Mouse (Mus musculus): ENCODE measurements around the gene Zdhhc22.
A peak's percentile ranks its signal among the peaks of the same experiment; 100 is the strongest.

Zdhhc22 gene

DNA sequence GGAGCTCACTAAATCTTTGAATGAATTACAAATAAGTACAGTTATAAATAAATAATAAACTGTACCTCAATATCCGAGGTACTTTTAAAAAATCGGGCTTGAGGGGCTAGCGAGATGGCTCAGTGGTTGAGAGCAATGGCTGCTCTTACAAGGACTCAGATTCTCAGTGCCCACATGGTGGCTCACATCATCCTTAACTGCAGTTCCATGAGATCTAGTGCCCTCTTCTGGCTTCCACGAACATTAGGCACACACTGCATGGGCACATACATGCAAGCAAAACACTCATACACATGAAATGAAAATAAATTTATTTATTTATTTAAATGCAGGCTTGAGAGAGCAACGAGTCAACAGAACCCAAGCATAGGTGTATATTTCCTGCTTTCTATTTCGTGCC, 5.7 kb upstream of the Zdhhc22 start:
- DNase-seq (ENCODE audit: low read depth), result no peak

DNA sequence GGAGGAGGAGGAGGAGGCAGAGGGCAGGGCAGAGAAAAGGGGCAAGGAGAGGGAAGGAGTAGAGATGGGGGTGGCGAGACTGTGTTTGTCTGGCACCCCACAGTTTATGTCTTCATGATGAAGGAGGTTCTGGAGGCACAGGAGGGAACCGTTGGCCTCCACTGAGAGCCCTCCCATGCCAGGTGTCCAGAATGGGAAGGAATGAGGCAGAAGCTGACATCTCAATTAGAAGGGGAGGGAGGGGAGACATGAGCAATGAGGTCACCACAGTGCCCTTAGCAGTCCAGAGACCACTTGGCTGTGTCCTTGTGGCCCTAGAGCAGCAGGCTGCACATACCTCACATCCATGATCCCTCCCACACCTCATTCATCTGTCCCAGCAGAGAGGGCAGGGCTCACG, 4.5 kb upstream of the Zdhhc22 start:
- DNase-seq (ENCODE audit: low read depth), result no peak

DNA sequence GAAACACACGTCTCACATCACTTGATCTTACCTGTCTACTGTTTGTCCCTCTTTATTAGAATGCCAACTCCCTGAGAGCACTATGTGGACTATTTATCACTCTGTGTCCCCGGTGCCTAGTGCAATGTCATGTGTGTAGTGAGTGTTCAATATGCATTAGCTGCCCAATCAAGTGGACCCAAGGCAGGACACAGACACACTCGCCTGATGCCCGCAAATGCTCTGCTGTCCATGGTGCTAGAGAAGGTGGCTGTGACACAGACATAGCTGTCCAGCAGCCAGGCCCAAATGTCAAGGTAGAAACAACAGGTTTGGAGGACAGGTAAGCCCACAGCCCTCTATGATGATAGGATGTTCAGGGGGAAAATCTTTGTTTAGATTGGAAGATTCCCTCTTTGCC, 3.9 kb upstream of the Zdhhc22 start:
- DNase-seq (ENCODE audit: low read depth), result no peak

DNA sequence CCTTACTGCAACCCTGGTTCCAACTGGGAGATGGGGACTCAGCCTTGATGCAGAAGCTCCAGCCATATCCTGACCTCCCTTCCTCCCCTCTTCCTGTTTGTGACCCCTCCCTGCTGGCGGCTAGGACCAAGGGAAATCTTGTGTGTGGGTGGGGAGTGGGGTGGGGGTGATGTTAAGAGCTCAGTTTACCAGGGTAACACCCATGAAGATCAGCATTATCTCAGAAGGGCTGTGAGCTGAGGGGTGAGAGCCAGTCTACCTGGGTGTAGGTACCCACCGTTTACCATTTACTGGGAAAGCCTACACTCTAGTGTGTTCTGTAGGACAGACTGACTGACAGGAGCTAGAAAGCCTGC, 503 bp upstream of the Zdhhc22 start:
- DNase-seq (ENCODE audit: low read depth), result no peak

DNA sequence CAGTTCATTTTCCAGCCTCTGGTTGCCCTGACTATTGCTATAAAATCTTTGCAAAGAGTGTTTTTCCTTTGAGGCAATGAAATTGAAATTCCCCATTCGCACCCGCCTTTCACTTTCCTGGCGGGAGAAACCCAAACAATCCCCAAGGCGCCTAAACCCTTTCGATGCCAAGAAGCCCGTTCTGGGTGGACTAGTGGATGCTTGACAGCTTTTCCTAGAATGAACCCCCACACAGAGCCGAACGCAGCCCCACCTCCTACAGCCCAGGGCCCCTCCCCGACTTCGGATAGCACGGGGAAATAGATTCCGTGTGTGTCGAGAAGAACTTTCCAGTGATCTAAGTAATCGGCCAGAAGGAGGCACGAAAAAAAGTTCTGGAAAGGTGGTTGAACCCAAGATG, 852 bp downstream of the Zdhhc22 start:
- no peak for DNase-seq (ENCODE audit: low read depth)

DNA sequence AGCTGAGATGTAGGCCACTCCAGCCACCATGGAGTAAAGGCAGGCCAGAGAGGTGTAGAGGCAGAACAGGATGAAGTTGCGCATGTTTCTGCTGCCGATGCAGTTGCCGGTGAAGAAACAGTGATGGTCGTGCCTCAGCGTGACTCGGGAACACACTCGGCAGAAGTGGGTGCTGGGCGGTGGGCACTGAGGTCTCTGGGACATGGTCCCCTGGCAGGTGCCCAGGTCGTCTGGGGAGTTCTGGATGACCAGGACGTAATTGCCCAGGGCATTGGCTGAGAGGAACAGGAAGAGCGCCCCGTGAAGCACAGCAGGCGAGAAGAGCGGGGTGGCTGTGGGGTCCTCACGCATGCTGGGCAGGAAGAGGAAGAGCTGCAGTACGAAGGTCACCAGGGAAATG, 2.0 kb downstream of the Zdhhc22 start:
- DNase-seq (ENCODE audit: low read depth), result no peak

DNA sequence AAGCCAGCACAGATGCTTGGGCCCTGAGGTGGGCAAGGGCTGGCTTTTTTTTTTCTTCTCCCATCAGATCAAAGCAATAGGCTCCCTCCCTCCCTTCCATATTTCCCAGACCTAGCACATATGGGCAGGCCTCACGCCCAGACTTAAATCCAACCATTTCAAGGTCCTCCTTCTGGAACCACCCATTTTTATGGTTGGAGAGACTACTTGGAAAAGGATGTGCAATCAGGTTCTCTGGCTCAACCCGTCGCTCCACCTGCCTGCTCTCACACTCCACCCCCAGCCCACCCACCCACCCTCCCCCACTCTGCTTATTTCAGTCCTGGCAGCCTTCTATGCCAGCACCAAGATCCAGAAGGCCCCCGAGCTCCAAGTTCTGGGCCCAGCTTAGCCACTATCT, 3.7 kb downstream of the Zdhhc22 start:
- no peak for DNase-seq (ENCODE audit: low read depth)

DNA sequence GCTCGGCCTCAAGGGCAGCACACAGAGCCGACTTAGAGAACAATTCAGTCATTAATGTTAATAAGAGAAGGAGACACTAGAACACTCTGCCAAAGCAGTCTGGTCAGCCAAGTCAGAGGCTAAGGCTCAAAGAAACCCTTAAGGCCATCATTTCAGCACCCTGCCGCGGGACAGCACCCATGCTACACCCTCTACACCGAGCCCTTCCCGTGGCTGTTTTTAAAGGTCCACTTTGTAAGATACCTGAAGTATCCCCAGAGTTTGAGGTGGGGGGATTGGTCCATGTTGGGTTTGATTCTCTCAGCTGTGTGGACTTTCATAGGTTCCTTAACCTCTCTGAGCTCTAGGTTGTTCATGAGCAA, 6.1 kb downstream of the Zdhhc22 start:
- DNase-seq (ENCODE audit: low read depth), result no peak

DNA sequence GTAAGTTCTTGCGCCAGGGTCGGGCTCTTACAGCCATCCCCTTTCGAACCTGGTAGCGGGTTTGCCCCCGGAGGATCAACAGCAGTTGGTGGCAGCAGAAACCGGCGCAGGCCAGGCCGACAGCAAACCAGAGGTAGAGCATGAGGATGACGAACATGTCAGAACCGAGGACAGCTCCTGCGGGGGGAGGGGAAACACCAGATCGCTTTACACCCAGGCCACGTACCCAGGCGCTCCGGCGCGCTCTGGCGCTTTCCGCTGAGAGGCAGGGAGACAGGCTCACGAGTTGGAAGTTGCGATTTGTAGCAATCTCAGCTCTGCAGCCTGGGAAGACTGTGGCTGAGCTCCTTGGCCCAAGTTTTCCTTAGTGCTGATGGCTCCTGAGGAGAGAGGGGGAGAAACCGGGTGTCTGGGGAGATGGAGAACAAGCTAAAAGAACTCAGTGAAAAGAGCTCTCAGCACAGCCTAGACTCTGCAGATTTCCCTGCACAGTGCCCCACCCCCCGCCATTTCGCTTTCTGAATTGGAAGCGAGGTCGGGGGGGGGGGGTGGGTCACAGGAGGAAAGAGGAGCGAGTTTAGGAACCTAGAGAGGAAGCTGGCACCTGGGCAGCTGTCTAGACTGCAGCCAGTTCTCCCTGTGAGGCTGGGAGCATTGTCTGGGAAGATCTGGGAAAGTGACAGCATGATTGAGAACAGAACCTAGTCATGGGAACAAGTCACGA, 6.6 kb downstream of the Zdhhc22 start:
- DNase-seq (ENCODE audit: low read depth), result no peak

DNA sequence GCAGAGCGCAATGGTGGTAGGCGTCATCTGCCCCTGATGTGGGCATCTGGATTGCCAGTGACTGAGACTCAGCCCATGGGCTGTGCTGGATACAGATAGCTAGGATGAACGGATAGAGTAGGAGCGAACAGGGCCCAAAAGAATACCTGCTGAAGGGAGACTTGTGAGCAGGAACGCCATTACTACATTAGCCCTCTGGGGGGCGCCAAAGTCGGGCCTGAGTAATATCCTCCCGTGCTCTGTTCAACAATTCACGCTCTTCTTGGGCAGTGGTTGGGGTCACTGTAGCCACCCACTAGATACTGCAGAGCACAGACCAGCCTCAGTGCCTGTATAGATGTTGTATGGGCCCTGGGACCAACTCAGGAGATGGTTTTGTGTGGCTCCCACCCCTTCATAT, 9.1 kb downstream of the Zdhhc22 start:
- DNase-seq (ENCODE audit: low read depth), result no peak

DNA sequence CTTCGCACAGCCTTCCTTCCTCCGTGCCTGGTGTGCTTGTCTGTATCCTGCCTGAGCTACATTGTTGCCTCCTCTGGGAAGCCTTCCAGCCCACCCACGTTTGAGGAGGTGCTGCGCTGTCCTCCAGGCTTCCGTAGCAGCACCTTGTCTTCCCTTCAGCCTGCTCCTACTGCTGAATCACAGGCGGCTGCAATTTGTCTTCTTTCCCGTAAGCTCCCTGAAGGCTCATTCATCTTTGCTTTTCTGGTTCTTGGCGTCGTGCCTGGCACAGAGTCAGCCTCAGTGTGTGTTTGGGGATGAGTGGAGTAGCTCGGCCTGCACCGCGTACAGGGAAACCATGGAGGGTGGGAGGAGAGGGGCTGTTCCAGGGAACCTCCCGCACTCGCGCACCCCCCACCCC, 12.4 kb downstream of the Zdhhc22 start:
- DNase-seq (ENCODE audit: low read depth), result no peak

DNA sequence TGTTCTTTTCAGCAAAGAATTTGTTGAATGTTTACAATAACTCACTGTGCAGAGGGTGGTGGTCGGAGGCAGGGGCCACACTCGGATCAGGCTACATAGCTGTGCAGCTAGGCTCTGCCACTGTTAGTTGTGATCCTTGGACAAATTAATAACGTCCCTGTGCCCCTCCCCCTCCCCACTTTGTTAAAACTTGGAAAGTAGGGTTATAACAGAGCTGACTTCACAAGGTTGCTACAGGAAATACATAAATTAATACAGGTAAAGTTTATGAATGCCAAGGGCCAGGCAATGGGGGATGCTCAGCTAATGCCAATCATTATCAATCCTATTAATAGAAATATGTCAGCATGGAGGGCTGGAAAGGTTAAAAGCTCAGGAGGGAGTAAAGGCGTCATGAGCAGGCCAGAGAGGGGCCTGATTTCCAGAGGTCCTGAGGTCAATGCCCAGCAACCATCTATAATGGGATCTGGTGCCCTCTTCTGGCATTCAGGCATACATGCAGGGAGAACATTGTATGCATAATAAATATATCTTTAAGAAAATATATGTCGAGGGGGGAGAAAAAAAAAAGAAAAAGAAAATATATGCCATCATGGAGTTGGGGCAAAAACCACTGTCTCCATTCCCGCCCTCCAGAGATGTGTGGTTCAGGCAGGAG, 13.6 kb downstream of the Zdhhc22 start:
- no peak for DNase-seq (ENCODE audit: low read depth)

DNA sequence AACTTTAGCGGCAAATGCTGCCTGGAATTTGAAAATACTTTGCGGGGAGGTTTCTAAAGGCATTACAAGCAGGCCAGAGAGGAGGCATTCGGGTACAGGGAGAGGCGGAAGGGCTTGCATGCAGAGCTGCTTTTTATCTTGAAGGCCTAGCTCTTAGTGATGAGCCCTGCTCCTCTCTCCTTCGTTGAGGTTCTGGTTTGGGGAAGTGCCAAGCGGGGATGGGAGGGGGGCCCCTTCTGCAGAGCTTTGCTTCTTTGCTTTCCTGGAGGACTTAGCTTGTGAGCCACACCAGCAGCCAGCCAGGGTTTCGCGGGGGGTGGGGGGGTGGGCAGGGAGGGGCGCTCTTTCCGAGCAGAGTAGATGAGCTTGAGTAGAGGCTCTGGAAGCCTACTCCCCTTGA, 14.5 kb downstream of the Zdhhc22 start:
- DNase-seq (ENCODE audit: low read depth), result no peak

DNA sequence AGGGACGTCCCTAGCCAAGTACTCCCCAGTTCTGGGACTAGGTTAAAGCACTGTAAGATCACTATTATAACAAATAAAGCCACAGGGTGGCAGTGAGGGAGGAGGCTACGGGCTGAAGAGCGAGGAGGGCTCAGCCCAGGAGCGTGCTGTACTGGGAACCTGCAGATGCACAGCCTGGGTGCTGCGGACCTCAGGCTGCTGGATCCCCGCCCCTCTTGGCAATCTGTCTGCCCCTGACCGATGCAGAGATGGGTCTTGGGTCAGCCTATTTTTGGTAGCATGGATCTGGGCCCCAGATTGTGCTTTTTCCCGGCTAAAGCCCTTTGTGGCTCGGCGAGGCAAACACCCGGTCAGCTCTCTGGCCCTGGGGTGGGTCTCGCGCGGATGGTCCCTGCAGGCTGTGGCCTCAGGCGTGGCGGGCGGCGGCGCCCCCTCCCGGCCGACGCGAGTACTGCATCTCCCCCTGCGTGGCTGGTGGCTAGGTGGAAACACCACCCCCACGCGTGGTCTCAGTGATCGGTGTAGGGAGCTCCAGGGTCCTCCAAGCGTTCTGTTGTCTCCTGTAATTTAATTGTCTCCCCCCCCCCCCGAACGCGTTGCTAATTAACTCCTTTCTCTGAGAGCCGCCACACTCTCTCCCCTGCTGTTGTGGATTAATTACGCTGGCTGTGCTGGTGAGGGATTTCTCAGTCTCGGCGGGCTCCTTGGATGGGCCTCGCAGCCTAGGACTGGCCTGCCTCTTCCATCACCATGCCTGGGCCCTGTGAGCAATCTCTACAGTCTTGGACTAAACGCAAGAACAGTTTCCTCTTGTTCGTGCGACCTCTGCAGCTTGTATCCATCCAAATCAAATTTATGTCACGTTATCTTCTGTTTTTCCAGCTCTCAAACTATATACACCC, 15.6 kb downstream of the Zdhhc22 start:
- DNase-seq (ENCODE audit: low read depth), result no peak

DNA sequence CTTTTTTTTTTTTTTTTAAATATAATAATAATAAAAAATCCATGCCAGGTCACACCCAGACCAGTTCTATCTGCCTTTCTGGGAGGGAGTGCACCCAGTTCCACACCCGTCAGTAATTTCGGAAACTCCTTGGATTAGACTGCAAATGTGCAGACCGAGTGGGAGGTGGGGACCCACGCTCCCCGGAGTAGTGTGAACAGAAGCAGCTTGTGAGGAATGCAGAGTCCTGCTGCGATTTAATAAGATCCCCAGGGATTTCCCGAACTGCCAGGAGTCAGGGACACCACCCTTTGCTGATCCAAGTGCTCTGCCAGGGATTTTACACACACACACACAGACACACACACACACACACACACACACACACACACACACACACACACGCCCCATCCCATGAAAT, 16.5 kb downstream of the Zdhhc22 start:
- no peak for DNase-seq (ENCODE audit: low read depth)

DNA sequence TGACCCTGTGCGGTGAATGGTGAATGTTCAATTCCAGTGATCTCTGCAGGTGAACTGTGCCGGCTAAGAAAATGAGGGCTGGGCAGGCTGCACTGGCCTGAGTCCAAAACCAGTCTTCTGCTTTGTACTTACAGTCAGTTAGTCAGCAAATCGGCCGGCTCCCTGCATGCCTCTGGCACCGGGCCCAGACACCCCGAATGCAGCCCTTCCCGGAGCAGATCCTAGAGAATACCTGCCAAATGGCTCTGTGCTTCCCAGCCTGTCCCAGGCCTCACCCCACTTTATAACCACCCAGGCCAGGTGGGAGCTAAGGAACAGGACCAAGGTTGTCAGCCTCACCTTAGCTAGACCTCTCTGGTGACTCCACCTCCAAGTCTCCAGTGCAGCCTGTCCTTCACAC, 17.0 kb downstream of the Zdhhc22 start:
- DNase-seq (ENCODE audit: low read depth), result no peak

DNA sequence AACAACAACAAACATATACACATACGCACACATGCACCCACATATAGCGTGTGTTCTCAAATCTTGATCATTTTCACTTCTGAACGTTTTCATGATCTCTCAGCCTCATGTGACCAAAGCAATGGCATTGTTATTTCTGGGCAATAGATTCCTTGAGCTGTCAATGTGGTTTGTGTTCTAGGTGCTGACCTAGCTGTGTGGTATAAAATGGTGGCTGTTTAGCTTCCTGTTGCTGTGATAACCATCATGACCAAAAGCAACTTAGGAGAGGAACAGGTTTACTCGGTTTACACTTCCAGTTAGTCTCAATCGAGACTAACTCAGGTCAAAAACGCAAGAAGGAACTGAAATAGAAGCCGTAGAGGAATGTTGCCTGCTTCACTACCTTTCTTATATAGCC, 19.1 kb downstream of the Zdhhc22 start:
- DNase-seq (ENCODE audit: low read depth), result no peak

DNA sequence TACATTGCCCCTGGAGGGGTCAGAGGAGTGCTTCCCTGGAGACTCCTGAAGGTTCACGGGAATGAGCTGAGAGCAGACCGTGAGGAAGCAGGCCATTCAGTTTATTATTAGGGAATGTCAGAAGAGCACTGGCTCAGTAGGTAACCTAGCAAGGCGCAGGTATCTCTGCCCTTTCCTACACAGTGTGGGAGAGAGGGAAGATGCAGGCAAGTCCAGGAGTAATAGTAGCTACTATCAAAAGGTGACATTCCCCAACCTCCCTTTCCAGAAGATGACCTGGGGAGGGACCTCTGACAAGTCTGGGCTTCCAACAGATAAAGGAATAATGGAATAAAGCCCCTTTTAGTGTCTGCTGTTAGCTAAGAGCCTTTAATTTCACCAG, 21.0 kb downstream of the Zdhhc22 start:
- no peak for DNase-seq (ENCODE audit: low read depth)

DNA sequence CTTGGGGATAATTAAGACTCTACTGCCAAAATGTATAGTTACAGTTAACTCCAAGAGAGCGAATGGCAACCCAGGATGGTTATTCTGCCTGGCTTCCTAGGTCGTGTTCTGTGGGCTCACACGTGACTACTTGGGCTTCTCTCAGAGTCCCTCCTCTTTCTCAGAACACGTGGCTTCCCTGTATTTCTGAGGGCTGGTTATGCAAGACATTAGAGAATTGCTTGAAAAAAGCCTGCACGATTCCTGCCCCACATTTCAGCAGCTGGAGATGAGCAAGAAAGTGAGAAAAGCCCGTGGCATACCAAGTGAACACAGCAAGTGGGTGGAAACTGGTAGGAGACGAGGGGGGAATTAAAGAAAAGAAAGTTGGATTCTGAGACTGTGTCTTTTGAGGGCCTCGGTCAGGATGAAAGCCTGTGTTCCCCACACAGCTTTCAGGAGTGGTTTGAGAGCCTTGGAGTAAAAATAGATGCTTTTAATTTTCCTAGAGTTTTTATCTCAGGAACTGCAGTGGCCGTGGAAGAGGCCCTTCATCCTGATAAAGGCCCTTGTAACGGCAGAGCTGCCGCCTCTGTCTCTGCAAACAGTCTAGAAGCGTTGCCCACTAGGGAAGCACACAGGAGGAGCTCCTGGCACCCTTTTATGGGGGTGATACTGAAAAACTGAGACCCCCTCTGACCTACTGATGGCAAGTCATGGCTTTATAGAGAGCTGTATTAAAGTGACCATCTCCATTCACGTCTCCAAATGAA, 21.6 kb downstream of the Zdhhc22 start:
- peak; percentile 42 for DNase-seq (ENCODE audit: low read depth)

DNA sequence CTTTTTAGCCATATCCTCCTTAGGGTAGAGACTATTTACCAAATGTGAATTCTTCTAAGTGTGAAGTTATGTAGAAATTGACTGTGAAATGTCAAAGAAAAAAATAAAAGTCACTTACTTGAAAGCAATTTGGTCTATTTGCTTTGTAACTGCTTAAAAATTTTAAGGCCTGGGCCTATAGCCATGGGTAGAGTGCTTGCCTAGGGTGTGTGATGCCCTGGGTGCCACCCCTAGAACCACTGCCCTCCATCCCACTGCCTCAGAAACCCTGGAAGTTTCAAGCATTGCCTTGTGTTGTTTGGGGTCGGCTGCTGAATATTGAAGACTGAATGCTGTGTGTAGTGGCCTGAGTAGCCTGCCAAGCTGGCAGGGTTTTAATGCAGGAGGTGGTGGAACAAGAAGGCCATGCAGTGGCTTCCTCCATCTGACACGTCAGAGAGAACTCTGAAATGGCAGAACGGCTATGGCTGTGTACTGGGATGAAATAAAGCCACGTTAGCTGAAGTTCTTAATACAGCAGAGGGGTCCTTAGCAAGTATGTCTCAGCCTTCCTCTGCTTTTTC, 24.9 kb downstream of the Zdhhc22 start:
- DNase-seq (ENCODE audit: low read depth), result no peak

DNA sequence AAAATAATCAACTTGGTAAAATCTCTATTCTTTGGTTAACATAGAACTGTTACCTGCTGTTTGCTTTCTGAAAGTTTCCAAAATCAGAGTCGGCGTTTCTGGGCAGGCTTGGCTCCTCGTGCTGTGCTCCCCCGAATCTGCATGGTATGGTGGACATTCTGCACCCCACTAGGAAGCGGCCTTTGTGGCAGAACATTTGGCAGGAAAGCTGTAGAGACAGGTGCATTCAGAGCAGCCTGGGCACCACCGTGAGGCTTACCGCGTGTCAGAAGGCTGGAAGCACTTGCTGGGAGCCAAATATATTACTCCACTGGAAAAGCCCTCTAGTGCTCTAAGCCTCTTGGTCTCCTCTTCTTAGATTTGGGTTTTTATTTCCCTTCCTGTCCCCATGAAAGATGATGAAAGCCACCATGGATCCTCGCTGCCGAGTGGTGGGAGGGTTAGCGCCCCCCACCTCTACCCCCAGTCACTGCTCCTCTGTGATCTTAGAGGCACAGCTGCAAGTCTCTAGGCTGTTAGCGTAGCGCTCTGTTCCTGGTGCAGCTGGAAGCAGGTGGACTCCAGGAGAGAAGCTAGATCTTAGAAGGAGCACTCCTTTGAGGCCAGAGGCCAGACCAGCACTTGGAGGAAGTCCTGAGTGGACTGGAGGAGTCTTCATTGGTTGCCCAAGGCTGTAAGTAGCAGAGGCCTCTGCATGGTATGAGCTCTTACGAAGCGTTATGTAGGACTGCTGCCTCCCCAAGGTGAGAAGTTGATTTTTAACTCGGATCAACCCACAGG, 25.8 kb downstream of the Zdhhc22 start:
- DNase-seq (ENCODE audit: low read depth), result no peak
